Mouse (Mus musculus) mouse embryonic stem cell (cell line): Measurements from ENCODE around the gene Ncoa3.

Source experiments
- in situ Hi-C, 2 experiments: fragments of 300-500 bp; cut with MboI; formaldehyde crosslinking; loops; 1 replicate in 1 of 2; 3 replicates in 1 of 2; pipeline ENCODE4 v1.14.3; 2019 to 2020; ENCODE audit warnings: low sequenced_read_pairs in 2 of 2, low pct_unique_long_range_greater_than_20kb in 1 of 2, mixed read lengths in 1 of 2; ENCODE audit not compliant: unreplicated experiment in 1 of 2

The Ncoa3 gene

DNA sequence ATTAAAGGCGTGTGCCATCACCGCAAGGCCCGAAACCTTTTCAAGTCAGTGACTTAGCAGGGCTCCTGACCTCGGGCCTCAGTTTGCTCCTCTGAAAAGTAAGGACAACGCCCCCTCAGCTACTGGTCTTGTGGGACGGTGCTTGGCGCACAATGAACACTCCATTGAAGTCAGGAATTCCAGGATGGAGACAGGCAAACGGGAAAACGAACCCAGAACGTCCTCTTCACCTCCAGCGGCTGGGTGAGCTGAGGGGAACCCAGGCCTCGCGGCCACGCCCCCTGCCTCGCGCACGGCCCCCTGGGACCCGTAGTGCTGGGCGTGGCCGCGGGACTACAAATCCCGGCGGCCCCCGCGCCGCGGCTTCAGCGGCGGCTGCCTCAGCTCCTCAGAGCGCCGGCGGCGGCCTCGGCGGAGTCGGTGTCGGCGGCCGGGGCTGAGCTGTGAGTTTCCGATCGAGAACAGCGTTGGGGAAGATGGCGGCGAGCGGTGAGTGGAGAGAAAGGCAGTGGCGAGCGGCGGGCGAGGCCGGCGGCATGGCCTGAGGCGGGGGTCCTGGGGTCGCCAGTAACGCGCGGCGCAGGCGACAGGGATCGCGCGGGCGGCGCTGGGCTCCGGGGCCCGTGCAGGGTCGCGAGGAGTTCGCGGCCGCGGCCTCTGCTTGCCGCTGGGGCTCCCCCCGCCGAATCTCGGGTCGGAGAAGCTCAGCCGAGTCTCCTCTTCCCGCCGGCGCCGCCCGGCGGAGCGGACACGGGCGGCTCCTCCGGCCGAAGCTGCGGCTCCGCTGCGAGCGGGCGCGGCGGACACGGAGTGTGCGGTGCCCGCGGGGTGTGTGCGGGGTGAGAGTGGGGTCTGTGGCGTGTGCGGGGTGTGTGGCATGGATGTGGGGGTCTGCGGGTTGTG lies at the start of gene Ncoa3:
Ncoa3 (plus strand) TSS at position 367 of the 903 bp plus-strand sequence.
- in situ Hi-C loops: loop anchor here in 1 of 2 experiments (10.0 kb wide), 1 partner anchor 68 kb away; no protein-coding TSS in a partner anchor

DNA sequence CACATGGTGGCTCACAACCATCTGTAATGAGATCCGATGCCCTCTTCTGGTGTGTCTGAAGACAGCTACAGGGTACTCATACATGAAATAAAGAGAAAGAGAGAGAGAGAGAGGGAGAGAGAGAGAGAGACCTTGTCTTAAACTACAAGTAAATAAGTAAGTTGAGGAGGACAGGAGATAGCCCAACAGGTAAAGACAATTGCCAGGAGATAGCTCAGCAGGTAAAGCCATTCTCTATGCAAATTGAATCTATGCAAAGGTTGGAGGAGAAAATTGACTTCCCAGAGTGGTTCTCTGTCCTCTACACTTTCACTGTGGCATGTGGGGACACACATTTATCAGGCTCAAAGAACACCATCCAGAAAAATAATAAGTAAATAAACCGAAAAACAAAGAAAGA lies 49.3 kb upstream of the Ncoa3 start:
- in situ Hi-C loops: loop anchor here in 1 of 2 experiments (25.0 kb wide), 1 partner anchor 619 kb away; no protein-coding TSS in a partner anchor

DNA sequence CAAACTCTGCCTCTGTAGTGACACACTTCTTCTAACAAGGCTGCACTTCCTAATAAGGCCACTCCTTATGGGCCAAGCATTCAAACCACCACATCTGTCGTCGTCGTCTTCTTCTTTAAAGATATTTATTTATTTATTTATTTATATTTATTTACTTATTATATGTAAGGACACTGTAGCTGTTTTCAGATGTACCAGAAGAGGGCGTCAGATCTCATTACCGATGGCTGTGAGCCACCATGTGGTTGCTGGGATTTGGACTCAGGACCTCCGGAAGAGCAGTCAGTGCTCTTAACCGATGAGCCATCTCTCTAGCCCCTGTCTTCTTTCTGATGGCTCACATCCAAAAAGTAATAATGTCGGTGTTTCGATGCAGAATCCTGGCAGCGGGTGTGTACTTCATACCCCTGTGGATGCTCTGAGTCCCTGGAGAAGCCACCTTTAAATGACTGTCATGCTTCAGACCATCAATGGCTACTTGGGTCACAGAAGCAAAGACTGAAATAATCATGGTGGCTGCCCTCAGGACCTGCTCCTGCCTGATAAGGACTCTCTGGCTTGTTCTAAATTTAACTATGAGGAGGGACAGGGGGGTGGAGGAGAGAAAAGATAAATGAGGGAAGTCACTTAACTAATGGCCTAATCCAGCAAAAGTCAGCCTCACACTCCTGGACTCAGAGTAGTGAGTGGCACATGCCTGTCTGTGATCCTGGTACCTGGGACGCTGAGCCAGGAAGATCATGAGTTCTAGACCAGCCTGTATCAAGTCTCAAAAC lies 47.7 kb upstream of the Ncoa3 start:
- in situ Hi-C loops: loop anchor here in 1 of 2 experiments (25.0 kb wide), 1 partner anchor 618 kb away; no protein-coding TSS in a partner anchor

DNA sequence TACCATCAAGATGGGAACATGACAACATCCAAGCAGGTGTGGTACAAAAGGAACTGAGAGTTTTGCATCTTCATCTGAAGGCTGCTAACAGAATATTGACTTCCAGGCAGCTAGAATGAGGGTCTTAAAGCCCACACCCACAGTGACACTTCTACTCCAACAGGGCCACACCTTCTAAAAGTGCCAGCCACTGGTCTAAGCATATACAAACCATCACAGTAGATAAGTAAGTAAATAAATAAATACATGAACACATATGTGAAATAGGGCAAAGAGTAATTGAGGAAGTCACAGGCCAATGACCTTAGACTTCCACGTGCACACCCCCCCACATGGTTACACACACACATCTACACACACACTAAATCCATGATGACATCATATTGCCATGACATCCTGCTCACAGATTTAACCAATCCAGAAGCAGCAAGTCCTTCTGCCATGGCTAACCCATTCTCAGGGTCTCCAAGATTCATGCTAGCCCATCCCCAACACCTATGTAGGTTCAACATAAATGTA lies 46.3 kb upstream of the Ncoa3 start:
- in situ Hi-C loops: loop anchor here in 1 of 2 experiments (25.0 kb wide), 1 partner anchor 616 kb away; no protein-coding TSS in a partner anchor

DNA sequence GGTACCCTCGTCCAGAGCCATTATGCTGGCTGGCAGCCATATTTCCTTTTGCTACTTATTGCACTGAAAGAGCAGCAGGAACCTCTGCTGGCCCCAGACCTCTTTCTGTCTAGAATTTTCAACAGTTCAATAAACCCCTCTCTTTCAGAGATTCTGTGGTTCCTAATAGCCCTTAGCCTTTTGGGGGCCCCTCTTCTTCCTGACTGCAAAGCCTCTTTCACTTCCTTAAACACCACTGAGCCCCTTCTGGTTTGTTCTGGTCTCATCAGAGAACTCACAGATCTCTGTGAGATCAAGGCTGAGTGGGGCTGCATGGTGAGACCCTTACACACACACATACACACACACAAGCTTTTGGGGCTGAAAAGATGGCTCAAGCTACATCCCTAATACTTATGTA lies 44.4 kb upstream of the Ncoa3 start:
- in situ Hi-C loops: loop anchor here in 1 of 2 experiments (25.0 kb wide), 1 partner anchor 614 kb away; no protein-coding TSS in a partner anchor

DNA sequence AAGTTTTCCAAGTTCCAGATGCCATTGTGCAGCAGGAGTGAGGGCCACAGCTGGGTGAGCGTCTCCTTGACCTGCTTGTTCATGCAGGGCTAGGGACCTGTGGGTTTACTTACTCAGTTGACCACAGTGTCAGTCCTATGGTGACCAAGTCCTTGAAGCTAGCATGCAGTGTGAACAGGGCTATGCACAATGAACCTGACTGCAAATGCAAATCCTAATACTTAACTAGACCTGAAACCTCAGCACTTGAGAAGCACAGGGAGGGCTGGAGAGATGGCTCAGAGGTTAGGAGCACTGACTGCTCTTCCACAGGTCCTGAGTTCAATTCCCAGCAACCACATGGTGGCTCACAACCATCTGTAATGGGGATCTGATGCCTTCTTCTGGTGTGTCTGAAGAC lies 43.7 kb upstream of the Ncoa3 start:
- in situ Hi-C loops: loop anchor here in 1 of 2 experiments (25.0 kb wide), 1 partner anchor 614 kb away; no protein-coding TSS in a partner anchor

DNA sequence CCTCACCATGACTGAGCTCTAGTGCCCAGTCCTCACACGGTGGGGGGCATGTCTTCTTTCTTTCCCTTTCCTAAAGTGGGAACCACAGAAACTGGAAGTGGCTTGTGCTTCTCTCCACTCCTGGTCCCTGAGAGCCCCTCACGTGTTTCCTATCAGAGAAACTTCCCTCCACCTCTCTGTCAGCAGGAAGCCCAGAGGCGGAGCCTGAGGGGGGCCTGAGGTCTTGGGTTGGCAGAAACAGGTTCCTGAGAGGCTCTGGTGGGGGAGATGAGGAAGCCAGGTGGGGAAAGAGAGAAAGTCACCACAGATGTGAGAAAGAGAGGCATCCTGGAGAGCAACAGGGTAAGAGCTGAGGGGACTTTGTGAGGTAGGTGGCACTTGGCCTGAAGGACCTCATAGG lies 42.7 kb upstream of the Ncoa3 start:
- in situ Hi-C loops: loop anchor here in 1 of 2 experiments (25.0 kb wide), 1 partner anchor 613 kb away; no protein-coding TSS in a partner anchor

DNA sequence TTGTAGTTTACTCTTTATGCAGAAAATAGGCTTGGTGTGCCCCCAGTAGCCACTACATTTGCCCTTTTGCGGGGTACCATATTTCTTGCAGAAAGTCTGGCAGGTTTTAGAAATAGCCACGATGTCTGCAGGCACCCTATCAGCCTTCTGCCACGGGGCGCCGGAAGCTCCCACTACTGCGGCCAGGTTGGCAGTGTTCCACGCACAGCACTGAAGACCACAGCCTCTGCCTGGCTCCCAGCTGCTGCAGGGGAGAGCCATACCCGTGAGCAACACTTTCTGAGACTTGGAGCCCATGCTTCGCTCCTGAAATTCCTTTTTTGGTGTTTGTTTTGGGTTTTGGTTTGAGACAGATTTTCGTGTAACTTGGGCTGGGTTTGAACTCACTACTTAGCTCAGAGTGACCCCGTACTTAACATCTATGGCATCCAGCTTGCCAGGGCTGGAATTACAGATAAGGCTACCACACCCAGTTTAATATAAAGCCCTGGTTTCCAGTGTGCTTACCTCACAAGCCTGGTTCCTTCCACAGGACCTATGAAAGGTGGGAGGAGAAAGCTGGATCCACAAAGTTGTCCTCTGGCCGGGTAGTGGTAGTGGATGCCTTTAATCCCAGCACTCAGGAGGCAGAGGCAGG lies 40.9 kb upstream of the Ncoa3 start:
- in situ Hi-C loops: no loop called here

DNA sequence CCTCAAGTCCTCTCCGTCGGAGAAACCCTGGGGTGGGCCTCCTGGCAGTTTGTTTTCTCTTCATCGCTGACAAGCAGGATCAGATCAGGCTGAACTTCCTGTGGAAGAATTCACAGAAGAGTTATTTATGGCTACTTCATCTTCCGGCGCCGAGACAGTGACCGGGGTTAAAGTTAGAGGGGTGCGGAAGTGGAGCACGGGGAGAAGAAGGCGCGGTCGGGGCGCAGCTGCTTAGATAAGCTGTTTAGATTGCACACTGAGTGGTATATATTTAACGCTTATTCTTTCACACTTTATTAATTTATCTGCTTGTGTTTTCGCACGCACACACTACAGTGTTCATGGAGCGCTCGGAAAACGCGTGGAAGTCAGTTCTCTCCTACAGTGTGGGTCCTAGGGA lies 37.6 kb upstream of the Ncoa3 start:
- in situ Hi-C loops: no loop called here

DNA sequence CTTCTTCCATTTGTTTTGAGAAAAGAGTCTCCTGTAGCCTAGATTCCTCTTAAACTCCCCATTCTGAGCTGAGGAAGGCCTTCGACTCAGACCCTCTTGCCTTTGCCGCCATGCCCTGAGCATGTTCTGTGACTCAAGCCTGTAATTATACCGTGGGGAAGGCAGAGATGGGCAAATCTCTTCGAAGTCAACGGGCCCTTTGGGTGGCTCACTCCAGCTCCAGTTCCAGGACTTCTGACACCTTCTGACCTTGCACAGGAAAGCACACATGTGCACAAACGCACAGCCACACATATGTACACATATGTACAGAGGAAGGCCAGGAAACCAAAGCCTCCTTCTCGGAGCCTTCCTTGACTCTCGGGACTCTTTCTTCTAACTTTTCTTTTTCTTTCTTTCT lies 37.0 kb upstream of the Ncoa3 start:
- in situ Hi-C loops: no loop called here

DNA sequence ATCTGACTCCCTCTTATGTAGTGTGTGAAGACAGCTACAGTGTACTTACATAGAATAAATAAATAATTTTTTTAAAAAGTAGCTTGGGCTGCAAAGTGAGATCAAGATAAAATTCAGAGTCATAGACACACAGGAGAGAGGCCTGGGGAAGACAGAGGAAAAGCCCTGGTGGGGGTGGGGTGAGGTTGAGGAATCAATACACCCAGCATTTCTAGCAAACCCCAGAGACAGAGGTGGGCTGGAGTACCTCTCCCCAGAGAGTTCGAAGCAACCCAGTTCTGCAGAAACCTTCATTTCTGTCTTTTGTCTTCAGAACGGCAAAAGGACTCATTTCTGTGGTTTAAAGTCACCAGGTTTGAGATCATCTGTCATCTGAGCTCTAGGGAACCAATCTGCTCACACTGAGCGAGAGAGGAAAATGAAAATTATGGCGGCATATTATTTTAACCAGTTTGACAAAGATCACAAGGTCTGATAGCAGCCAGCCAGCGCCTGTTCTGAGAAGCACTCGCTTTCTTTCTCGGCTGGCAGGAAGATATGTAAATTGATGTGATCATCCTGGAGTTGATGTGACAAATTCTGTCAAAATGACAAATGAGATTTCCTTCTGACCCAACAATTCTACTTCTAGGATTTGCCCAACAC lies 36.2 kb upstream of the Ncoa3 start:
- in situ Hi-C loops: no loop called here

DNA sequence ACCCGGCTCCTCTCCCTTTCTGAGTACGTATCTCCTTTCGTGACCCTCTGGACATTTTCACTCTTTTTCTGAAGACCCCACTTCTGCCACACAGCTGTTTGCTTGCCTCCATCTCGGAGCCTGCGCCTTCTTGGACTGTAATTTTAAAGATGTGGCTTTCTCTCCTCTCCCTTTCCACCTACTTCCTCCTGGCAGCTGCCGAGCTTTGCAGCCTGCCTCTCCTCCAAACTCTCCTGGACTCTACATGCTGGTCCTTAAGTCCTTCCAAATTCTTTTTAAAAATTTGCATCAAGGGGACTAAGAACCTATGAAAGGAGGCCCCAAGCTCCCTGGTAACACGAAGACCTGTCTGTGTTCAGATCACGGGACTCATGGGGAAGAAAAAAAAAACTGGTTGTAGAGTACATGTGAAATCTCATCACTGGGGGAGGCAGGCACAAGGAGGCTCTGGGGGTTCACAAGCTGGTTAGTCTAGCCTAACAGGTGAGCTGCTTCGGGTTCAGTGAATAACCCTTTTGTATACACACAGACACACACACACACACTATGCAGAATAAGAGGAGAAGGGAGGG lies 35.1 kb upstream of the Ncoa3 start:
- in situ Hi-C loops: no loop called here

DNA sequence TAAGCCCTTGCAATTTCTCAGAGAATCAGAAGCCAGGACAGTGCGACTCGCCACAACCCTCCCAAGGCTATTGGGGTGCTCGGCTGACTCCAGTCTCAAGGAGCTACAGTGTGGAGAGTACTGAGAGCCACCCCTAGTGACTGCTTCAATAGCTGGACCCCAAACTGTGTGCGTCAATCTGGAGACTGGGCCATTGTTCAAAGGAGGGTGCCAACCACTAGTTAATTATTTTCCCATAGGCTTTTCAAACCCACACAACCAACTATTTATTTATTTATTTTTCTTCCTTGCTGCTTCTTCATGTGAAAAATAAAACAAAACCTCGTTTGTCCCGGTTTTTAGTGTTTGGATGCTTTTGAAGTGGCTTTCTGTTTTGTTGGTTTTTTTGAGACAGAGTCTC lies 33.9 kb upstream of the Ncoa3 start:
- in situ Hi-C loops: no loop called here

DNA sequence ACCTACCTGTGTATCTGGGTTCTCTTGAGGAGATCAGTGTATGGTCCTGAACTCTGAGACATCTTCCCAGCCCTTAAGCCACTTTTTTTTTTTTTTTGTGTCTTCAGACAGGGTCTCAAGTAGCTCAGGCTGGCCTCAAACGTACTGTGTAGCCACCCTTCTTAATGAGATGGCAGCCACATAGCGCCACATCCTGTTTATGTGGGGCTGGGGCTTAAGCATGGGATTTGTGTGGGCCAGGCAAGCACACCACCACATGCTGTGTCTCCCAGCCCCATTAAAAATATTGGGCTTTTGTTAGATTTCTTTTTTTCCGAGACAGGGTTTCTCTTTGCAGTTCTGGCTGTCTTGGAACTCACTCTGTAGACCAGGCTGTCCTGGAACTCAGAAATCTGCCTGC lies 31.7 kb upstream of the Ncoa3 start:
- in situ Hi-C loops: no loop called here

DNA sequence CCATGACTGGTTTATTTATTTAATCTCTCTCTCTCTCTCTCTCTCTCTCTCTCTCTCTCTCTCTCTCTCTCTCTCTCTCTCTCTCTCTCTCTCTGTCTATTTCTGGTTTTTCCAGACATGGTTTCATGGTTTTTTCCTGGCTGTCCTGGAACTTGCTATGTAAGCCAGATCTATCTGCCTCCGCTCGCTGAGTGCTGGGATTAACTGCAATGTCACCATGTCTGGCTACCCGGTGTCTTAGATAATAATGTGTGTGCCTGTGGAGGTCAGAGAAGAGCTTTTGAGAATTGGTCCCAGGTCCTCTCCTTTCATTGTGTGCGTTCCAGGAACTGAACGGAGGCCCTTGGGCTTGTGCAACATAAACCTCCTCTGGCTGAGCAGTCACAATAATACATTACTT lies 29.6 kb upstream of the Ncoa3 start:
- in situ Hi-C loops: no loop called here

DNA sequence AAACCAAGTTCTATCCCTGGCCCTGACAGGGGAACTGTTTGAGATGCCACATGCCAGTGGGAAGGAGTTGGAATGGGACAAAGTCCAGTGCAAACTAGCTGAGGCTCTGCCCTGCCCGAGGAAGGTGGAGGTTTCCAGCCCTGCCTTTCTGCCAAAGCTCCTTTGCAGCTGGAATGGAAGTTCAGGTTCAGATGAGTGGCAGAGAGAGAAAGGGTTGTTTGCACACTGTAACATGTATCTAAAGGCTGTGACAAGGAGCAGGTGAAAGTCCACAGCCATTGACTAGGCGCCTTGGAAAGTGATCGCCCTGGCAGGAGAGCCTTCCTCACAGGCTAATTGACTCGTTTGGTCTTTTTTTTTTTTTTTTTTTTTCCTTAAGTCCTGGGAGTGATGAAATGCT lies 28.3 kb upstream of the Ncoa3 start:
- in situ Hi-C loops: no loop called here

DNA sequence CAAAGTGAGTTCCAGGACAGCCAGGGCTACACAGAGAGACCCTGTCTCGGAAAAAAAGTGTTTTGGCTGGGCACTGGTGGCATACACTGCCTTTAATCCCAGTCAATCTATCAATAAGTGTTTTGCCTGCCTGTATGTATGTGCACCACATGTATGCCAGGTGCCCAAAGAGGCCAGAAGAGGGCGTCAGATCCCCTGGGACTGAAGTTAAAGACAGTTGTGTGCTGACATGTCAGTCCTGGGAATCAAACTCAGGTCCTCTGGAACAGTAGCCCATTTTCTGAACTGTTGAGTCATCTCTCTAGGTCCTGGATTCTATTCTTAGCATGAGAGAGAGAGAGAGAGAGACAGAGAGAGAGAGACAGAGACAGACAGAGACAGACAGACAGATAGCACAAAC lies 25.4 kb upstream of the Ncoa3 start:
- in situ Hi-C loops: no loop called here
